16 mouse cellular contexts compared by ENCODE assay signal in genomic region chr17:35905587-35905986, GRCm38 (mm10).
"Had no signal": no experiment of that assay in that cellular context is flagged by ENCODE, and none has a peak within 500 bp of the region (broad histone marks: within the 10 kb centered on the region; RNA-seq: fewer than 3 reads in every experiment).

No protein-coding gene starts in this region.

- H3K27me3 ChIP-seq: neural tube, embryonic 13.5 days; neural tube, embryonic 15.5 days; stomach, embryonic 15.5 days had no signal

- H3K9me3 ChIP-seq: neural tube, embryonic 13.5 days; neural tube, embryonic 15.5 days; stomach, embryonic 15.5 days had no signal

- H3K4me2 ChIP-seq: neural tube, embryonic 13.5 days; neural tube, embryonic 15.5 days; stomach, embryonic 15.5 days had no signal

- H3K4me3 ChIP-seq: neural tube, embryonic 13.5 days; neural tube, embryonic 15.5 days; stomach, embryonic 15.5 days had no signal

- H3K9ac ChIP-seq: neural tube, embryonic 13.5 days; neural tube, embryonic 15.5 days; stomach, embryonic 15.5 days had no signal

- H3K27ac ChIP-seq: neural tube, embryonic 13.5 days; neural tube, embryonic 15.5 days; stomach, embryonic 15.5 days; stomach, postnatal 0 days had no signal

- DNase-seq: retina, postnatal 1 day; right cerebral cortex, adult 18-20 months; right cerebral cortex, postnatal 14 days; right cerebral cortex, postnatal 25 days; right cerebral cortex, postnatal 4 days; spleen, adult 18-20 months; thymus, adult 18-20 months; thymus, adult 2 months; thymus, postnatal 14 days; thymus, postnatal 25 days; thymus, postnatal 36 days; thymus, postnatal 4 days had no signal
